Mouse (Mus musculus): Measurements from ENCODE around the gene Serpinb1a.

DNA sequence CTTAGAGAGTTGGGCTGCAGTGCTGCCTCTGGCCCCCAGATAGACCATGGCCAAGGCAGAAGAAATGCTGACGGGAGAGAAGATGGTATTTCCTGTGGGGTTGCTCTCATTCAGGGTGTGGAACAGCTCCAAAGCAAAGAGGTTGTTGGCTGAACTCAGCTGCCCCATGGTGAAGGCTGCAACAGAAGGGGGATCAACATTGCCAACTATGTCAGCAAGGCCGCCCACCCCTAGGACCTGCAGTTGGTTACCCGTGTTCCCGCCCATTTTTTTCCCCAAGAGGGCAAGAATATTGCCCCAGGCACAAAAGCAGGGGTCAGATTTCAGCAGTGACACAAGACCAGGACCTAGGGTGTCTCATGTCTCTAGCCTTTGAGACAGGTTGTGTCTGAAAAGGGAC is 45.9 kb upstream of the Serpinb1a start:
- TF ChIP-seq CTCF (IDR thresholded peaks at IDR 0.05) (no peak), EP300 (IDR thresholded peaks at IDR 0.05) (no peak)

Data from lung, postnatal 0 days (tissue).